Mouse (Mus musculus): ENCODE measurements around the gene Muc13. TPM values are rescaled to one million over a fixed set of nuclear protein-coding genes. Genes with fewer than 3 reads are reported as not detected.
A peak's percentile ranks its signal among the peaks of the same experiment; 100 is the strongest.

The Muc13 gene
- total RNA-seq (2014; rRNA removed; ENCODE audit: low replicate concordance) = not detected in 2 replicates
- not detected in 2 replicates for polyA plus RNA-seq (2015; fragmentation: Nextera tagmentation; extraction: Ambion mirVana)

GRCm38 (mm10) chr16:33793846-33794791 is at the start of gene Muc13:
Gene Muc13 (plus strand): TSS chr16:33794037.
- no peak within 1 kb of the TSS for H3K9ac ChIP-seq (replicated peaks; ENCODE audit: low read depth, low read length)
- no peaks in the 10 kb centered on the region for H3K27me3 ChIP-seq (ENCODE audit: control insufficient read depth, insufficient read depth, low read length)
- 74% methylated on average over 10 of the region's 10 CpGs for WGBS
- no peaks in the 10 kb centered on the region for H3K36me3 ChIP-seq (replicated peaks; ENCODE audit: control insufficient read depth, insufficient read depth, low read length)
- H3K27ac ChIP-seq (ENCODE audit: low read depth) = no peak within 1 kb of the TSS
- DNase-seq (ENCODE audit: low spot score) (no peak), ATAC-seq (ENCODE audit: insufficient read depth, low read depth) (no peak)
- H3K9me3 ChIP-seq (replicated peaks; ENCODE audit: control insufficient read depth, low read length) = no peaks in the 10 kb centered on the region
- no peaks in the 10 kb centered on the region for H3K4me1 ChIP-seq (ENCODE audit: control insufficient read depth, insufficient read depth)
- H3K4me3 ChIP-seq (ENCODE audit: low read depth, low read length) = no peak within 1 kb of the TSS
- TF ChIP-seq CTCF (IDR thresholded peaks at IDR 0.05; ENCODE audit: low read depth) (no peak), EP300 (IDR thresholded peaks at IDR 0.05; ENCODE audit: low read depth) (no peak)
- no peak within 1 kb of the TSS for H3K4me2 ChIP-seq (ENCODE audit: low read depth, low read length)

- Histone ChIP-seq H3K4me1 (ENCODE audit: control insufficient read depth, insufficient read depth) (no peaks in the 10 kb centered on the region; the same call in 1 of the 2 replicates), H3K36me3 (replicated peaks; ENCODE audit: control insufficient read depth, insufficient read depth, low read length) (peaks cover 69% of the 10 kb centered on the region), H3K9me3 (replicated peaks; ENCODE audit: control insufficient read depth, low read length) (no peaks in the 10 kb centered on the region), H3K9ac (replicated peaks; ENCODE audit: low read depth, low read length) (no peak overlapping the region), H3K27ac (ENCODE audit: low read depth) (no peak overlapping the region), H3K4me3 (ENCODE audit: low read depth, low read length) (no peak overlapping the region), H3K27me3 (ENCODE audit: control insufficient read depth, insufficient read depth, low read length) (no peaks in the 10 kb centered on the region), H3K4me2 (ENCODE audit: low read depth, low read length) (no peak overlapping the region)
- DNase-seq (ENCODE audit: low spot score) (no peak), ATAC-seq (ENCODE audit: insufficient read depth, low read depth) (no peak)
- TF ChIP-seq CTCF (IDR thresholded peaks at IDR 0.05; ENCODE audit: low read depth) = peak; percentile 51
- TF ChIP-seq EP300 (IDR thresholded peaks at IDR 0.05; ENCODE audit: low read depth) = no peak
- 60% methylated on average over 7 of the region's 7 CpGs for WGBS
Observed at GRCm38 (mm10) chr16:33744622-33745419, 49.0 kb upstream of the Muc13 start.

- no peak for DNase-seq (ENCODE audit: low spot score)
- peaks cover 71% of the 10 kb centered on the region for H3K36me3 ChIP-seq (replicated peaks; ENCODE audit: control insufficient read depth, insufficient read depth, low read length)
Observed at GRCm38 (mm10) chr16:33745457-33745856, 48.4 kb upstream of the Muc13 start.

GRCm38 (mm10) chr16:33746074-33746676 is 47.7 kb upstream of the Muc13 start:
- H3K4me2 ChIP-seq (ENCODE audit: low read depth, low read length) = no peak overlapping the region
- DNase-seq (ENCODE audit: low spot score) (no peak), ATAC-seq (ENCODE audit: insufficient read depth, low read depth) (no peak)
- H3K27me3 ChIP-seq (ENCODE audit: control insufficient read depth, insufficient read depth, low read length) = no peaks in the 10 kb centered on the region
- H3K27ac ChIP-seq (ENCODE audit: low read depth) = no peak overlapping the region
- no peaks in the 10 kb centered on the region; the same call in 1 of the 2 replicates for H3K4me1 ChIP-seq (ENCODE audit: control insufficient read depth, insufficient read depth)
- TF ChIP-seq CTCF (IDR thresholded peaks at IDR 0.05; ENCODE audit: low read depth) (no peak), EP300 (IDR thresholded peaks at IDR 0.05; ENCODE audit: low read depth) (no peak)
- 65% methylated on average over 10 of the region's 10 CpGs for WGBS
- peaks cover 73% of the 10 kb centered on the region for H3K36me3 ChIP-seq (replicated peaks; ENCODE audit: control insufficient read depth, insufficient read depth, low read length)
- H3K9ac ChIP-seq (replicated peaks; ENCODE audit: low read depth, low read length) = no peak overlapping the region
- H3K9me3 ChIP-seq (replicated peaks; ENCODE audit: control insufficient read depth, low read length) = no peaks in the 10 kb centered on the region
- no peak overlapping the region for H3K4me3 ChIP-seq (ENCODE audit: low read depth, low read length)

More at GRCm38 (mm10) chr16:33745457-33745856, 48.4 kb upstream of the Muc13 start:
- H3K9ac ChIP-seq (replicated peaks; ENCODE audit: low read depth, low read length) = no peak overlapping the region
- no peaks in the 10 kb centered on the region for H3K9me3 ChIP-seq (replicated peaks; ENCODE audit: control insufficient read depth, low read length)
- no peaks in the 10 kb centered on the region for H3K27me3 ChIP-seq (ENCODE audit: control insufficient read depth, insufficient read depth, low read length)
- no peak overlapping the region for H3K27ac ChIP-seq (ENCODE audit: low read depth)
- 81% methylated on average over 7 of the region's 7 CpGs for WGBS
- TF ChIP-seq CTCF (IDR thresholded peaks at IDR 0.05; ENCODE audit: low read depth) (no peak), EP300 (IDR thresholded peaks at IDR 0.05; ENCODE audit: low read depth) (no peak)
- H3K4me2 ChIP-seq (ENCODE audit: low read depth, low read length) = no peak overlapping the region
- H3K4me1 ChIP-seq (ENCODE audit: control insufficient read depth, insufficient read depth) = no peaks in the 10 kb centered on the region; the same call in 1 of the 2 replicates
- H3K4me3 ChIP-seq (ENCODE audit: low read depth, low read length) = no peak overlapping the region
- ATAC-seq (ENCODE audit: insufficient read depth, low read depth) = no peak

GRCm38 (mm10) chr16:33747346-33747954 is 46.4 kb upstream of the Muc13 start:
- no peak for DNase-seq (ENCODE audit: low spot score)
- WGBS = 56% methylated on average over 7 of the region's 7 CpGs
- H3K9me3 ChIP-seq (replicated peaks; ENCODE audit: control insufficient read depth, low read length) = no peaks in the 10 kb centered on the region

More at GRCm38 (mm10) chr16:33747346-33747954, 46.4 kb upstream of the Muc13 start:
- no peak for ATAC-seq (ENCODE audit: insufficient read depth, low read depth)
- no peak overlapping the region for H3K9ac ChIP-seq (replicated peaks; ENCODE audit: low read depth, low read length)
- no peak overlapping the region for H3K4me3 ChIP-seq (ENCODE audit: low read depth, low read length)
- TF ChIP-seq EP300 (IDR thresholded peaks at IDR 0.05; ENCODE audit: low read depth) (no peak), CTCF (IDR thresholded peaks at IDR 0.05; ENCODE audit: low read depth) (no peak)
- H3K4me1 ChIP-seq (ENCODE audit: control insufficient read depth, insufficient read depth) = no peaks in the 10 kb centered on the region
- no peak overlapping the region for H3K27ac ChIP-seq (ENCODE audit: low read depth)
- no peaks in the 10 kb centered on the region for H3K27me3 ChIP-seq (ENCODE audit: control insufficient read depth, insufficient read depth, low read length)
- H3K4me2 ChIP-seq (ENCODE audit: low read depth, low read length) = no peak overlapping the region
- H3K36me3 ChIP-seq (replicated peaks; ENCODE audit: control insufficient read depth, insufficient read depth, low read length) = peaks cover 74% of the 10 kb centered on the region
